Mouse (Mus musculus): ENCODE results near the gene Vsig10. TPM values are rescaled to one million over a fixed set of nuclear protein-coding genes. Genes with fewer than 3 reads are reported as not detected.

The Vsig10 gene
- polyA plus RNA-seq, 1 experiment from 2014 or later, result 1.5 TPM

GRCm38 (mm10) chr5:117361590-117361989 lies 42.7 kb downstream of the Vsig10 start:
- Histone ChIP-seq H3K9ac (ENCODE audit: low read depth, low read length) (no peak overlapping the region), H3K4me2 (ENCODE audit: low read depth, low read length) (no peak overlapping the region), H3K9me3 (replicated peaks; ENCODE audit: control insufficient read depth, low read length) (no peaks in the 10 kb centered on the region), H3K4me3 (ENCODE audit: low read depth, low read length) (no peak overlapping the region), H3K27me3 (ENCODE audit: control insufficient read depth, insufficient read depth, low read depth, low read length) (peaks cover 2% of the 10 kb centered on the region), H3K36me3 (ENCODE audit: control insufficient read depth, insufficient read depth) (no peaks in the 10 kb centered on the region), H3K4me1 (ENCODE audit: control insufficient read depth, low read depth, low read length) (peaks cover 41% of the 10 kb centered on the region), H3K27ac (ENCODE audit: low read length) (0 out of 2 replicates have a peak overlapping the region, but pooled peaks have one; percentile 6)
- WGBS (ENCODE audit: insufficient replicate concordance), result 68% methylated on average over 4 of the region's 4 CpGs
- ATAC-seq (ENCODE audit: low read depth), result no peak

GRCm38 (mm10) chr5:117363066-117363782 lies 44.3 kb downstream of the Vsig10 start:
- Histone ChIP-seq H3K27me3 (ENCODE audit: control insufficient read depth, insufficient read depth, low read depth, low read length) (no peaks in the 10 kb centered on the region), H3K9ac (ENCODE audit: low read depth, low read length) (no peak overlapping the region; the same call in 1 of the 2 replicates), H3K36me3 (ENCODE audit: control insufficient read depth, insufficient read depth) (no peaks in the 10 kb centered on the region), H3K4me1 (ENCODE audit: control insufficient read depth, low read depth, low read length) (peaks cover 34% of the 10 kb centered on the region), H3K27ac (ENCODE audit: low read length) (0 out of 2 replicates have a peak overlapping the region, but pooled peaks have one; percentile 39), H3K9me3 (replicated peaks; ENCODE audit: control insufficient read depth, low read length) (no peaks in the 10 kb centered on the region), H3K4me3 (ENCODE audit: low read depth, low read length) (no peak overlapping the region), H3K4me2 (ENCODE audit: low read depth, low read length) (no peak overlapping the region)
- no peak for ATAC-seq (ENCODE audit: low read depth)
- WGBS (ENCODE audit: insufficient replicate concordance), result 54% methylated on average over 15 of the region's 15 CpGs

GRCm38 (mm10) chr5:117364821-117365220 lies 45.9 kb downstream of the Vsig10 start:
- H3K36me3 ChIP-seq (ENCODE audit: control insufficient read depth, insufficient read depth), result no peaks in the 10 kb centered on the region; the same call in 1 of the 2 replicates
- peak overlapping the region; percentile 76 for H3K27ac ChIP-seq (ENCODE audit: low read length)
- no peak overlapping the region for H3K9ac ChIP-seq (ENCODE audit: low read depth, low read length)
- H3K9me3 ChIP-seq (replicated peaks; ENCODE audit: control insufficient read depth, low read length), result no peaks in the 10 kb centered on the region
- 54% methylated on average over 3 of the region's 3 CpGs for WGBS (ENCODE audit: insufficient replicate concordance)
- no peaks in the 10 kb centered on the region for H3K27me3 ChIP-seq (ENCODE audit: control insufficient read depth, insufficient read depth, low read depth, low read length)
- no peak overlapping the region for H3K4me3 ChIP-seq (ENCODE audit: low read depth, low read length)
- ATAC-seq (ENCODE audit: low read depth), result no peak
- H3K4me1 ChIP-seq (ENCODE audit: control insufficient read depth, low read depth, low read length), result peaks cover 29% of the 10 kb centered on the region
- H3K4me2 ChIP-seq (ENCODE audit: low read depth, low read length), result no peak overlapping the region

- peaks cover 17% of the 10 kb centered on the region for H3K4me1 ChIP-seq (ENCODE audit: control insufficient read depth, low read depth, low read length)
- H3K4me3 ChIP-seq (ENCODE audit: low read depth, low read length), result no peak overlapping the region
- no peaks in the 10 kb centered on the region; the same call in 1 of the 2 replicates for H3K36me3 ChIP-seq (ENCODE audit: control insufficient read depth, insufficient read depth)
- 76% methylated on average over 13 of the region's 13 CpGs for WGBS (ENCODE audit: insufficient replicate concordance)
- no peak overlapping the region for H3K9ac ChIP-seq (ENCODE audit: low read depth, low read length)
- no peaks in the 10 kb centered on the region for H3K9me3 ChIP-seq (replicated peaks; ENCODE audit: control insufficient read depth, low read length)
- H3K4me2 ChIP-seq (ENCODE audit: low read depth, low read length), result no peak overlapping the region
- no peaks in the 10 kb centered on the region for H3K27me3 ChIP-seq (ENCODE audit: control insufficient read depth, insufficient read depth, low read depth, low read length)
- peak; percentile 93 for ATAC-seq (ENCODE audit: low read depth)
- H3K27ac ChIP-seq (ENCODE audit: low read length), result peak overlapping the region; percentile 86
Observed at GRCm38 (mm10) chr5:117365904-117366561, 47.1 kb downstream of the Vsig10 start.

GRCm38 (mm10) chr5:117367206-117367605 lies 48.3 kb downstream of the Vsig10 start:
- H3K27me3 ChIP-seq (ENCODE audit: control insufficient read depth, insufficient read depth, low read depth, low read length), result no peaks in the 10 kb centered on the region
- H3K4me3 ChIP-seq (ENCODE audit: low read depth, low read length), result no peak overlapping the region
- no peak overlapping the region for H3K4me2 ChIP-seq (ENCODE audit: low read depth, low read length)
- no peak overlapping the region for H3K9ac ChIP-seq (ENCODE audit: low read depth, low read length)
- H3K36me3 ChIP-seq (ENCODE audit: control insufficient read depth, insufficient read depth), result peaks cover 9% of the 10 kb centered on the region
- peak overlapping the region; percentile 86 for H3K27ac ChIP-seq (ENCODE audit: low read length)
- 53% methylated on average over 8 of the region's 8 CpGs for WGBS (ENCODE audit: insufficient replicate concordance)
- H3K4me1 ChIP-seq (ENCODE audit: control insufficient read depth, low read depth, low read length), result peaks cover 14% of the 10 kb centered on the region
- no peak for ATAC-seq (ENCODE audit: low read depth)
- no peaks in the 10 kb centered on the region for H3K9me3 ChIP-seq (replicated peaks; ENCODE audit: control insufficient read depth, low read length)

- WGBS (ENCODE audit: insufficient replicate concordance), result 72% methylated on average over 10 of the region's 10 CpGs
- H3K9me3 ChIP-seq (replicated peaks; ENCODE audit: control insufficient read depth, low read length), result no peaks in the 10 kb centered on the region
- H3K9ac ChIP-seq (ENCODE audit: low read depth, low read length), result no peak overlapping the region
- no peak overlapping the region for H3K4me2 ChIP-seq (ENCODE audit: low read depth, low read length)
- peaks cover 10% of the 10 kb centered on the region for H3K36me3 ChIP-seq (ENCODE audit: control insufficient read depth, insufficient read depth)
- no peaks in the 10 kb centered on the region; the same call in none of the 2 replicates for H3K4me1 ChIP-seq (ENCODE audit: control insufficient read depth, low read depth, low read length)
- H3K27me3 ChIP-seq (ENCODE audit: control insufficient read depth, insufficient read depth, low read depth, low read length), result no peaks in the 10 kb centered on the region
- H3K27ac ChIP-seq (ENCODE audit: low read length), result no peak overlapping the region
- no peak overlapping the region for H3K4me3 ChIP-seq (ENCODE audit: low read depth, low read length)
- ATAC-seq (ENCODE audit: low read depth), result no peak
Observed at GRCm38 (mm10) chr5:117370592-117370991, 51.7 kb downstream of the Vsig10 start.

- no peaks in the 10 kb centered on the region for H3K9me3 ChIP-seq (replicated peaks; ENCODE audit: control insufficient read depth, low read length)
- H3K27ac ChIP-seq (ENCODE audit: low read length), result no peak overlapping the region
- WGBS (ENCODE audit: insufficient replicate concordance), result 73% methylated on average over 9 of the region's 9 CpGs
- H3K4me3 ChIP-seq (ENCODE audit: low read depth, low read length), result no peak overlapping the region
- H3K27me3 ChIP-seq (ENCODE audit: control insufficient read depth, insufficient read depth, low read depth, low read length), result no peaks in the 10 kb centered on the region
- no peaks in the 10 kb centered on the region; the same call in none of the 2 replicates for H3K4me1 ChIP-seq (ENCODE audit: control insufficient read depth, low read depth, low read length)
- H3K36me3 ChIP-seq (ENCODE audit: control insufficient read depth, insufficient read depth), result peaks cover 21% of the 10 kb centered on the region
- H3K4me2 ChIP-seq (ENCODE audit: low read depth, low read length), result no peak overlapping the region
- no peak overlapping the region for H3K9ac ChIP-seq (ENCODE audit: low read depth, low read length)
- ATAC-seq (ENCODE audit: low read depth), result no peak; the same call in 1 of the 2 replicates
Observed at GRCm38 (mm10) chr5:117373418-117373817, 54.5 kb downstream of the Vsig10 start.

- no peaks in the 10 kb centered on the region; the same call in none of the 2 replicates for H3K4me1 ChIP-seq (ENCODE audit: control insufficient read depth, low read depth, low read length)
- ATAC-seq (ENCODE audit: low read depth), result no peak; the same call in 1 of the 2 replicates
- H3K9me3 ChIP-seq (replicated peaks; ENCODE audit: control insufficient read depth, low read length), result no peaks in the 10 kb centered on the region
- no peak overlapping the region for H3K4me2 ChIP-seq (ENCODE audit: low read depth, low read length)
- H3K4me3 ChIP-seq (ENCODE audit: low read depth, low read length), result no peak overlapping the region
- H3K27ac ChIP-seq (ENCODE audit: low read length), result peak overlapping the region; percentile 29
- H3K36me3 ChIP-seq (ENCODE audit: control insufficient read depth, insufficient read depth), result peaks cover 27% of the 10 kb centered on the region
- WGBS (ENCODE audit: insufficient replicate concordance), result 72% methylated on average over 7 of the region's 7 CpGs
- H3K27me3 ChIP-seq (ENCODE audit: control insufficient read depth, insufficient read depth, low read depth, low read length), result no peaks in the 10 kb centered on the region
- no peak overlapping the region for H3K9ac ChIP-seq (ENCODE audit: low read depth, low read length)
Observed at GRCm38 (mm10) chr5:117374372-117375049, 55.6 kb downstream of the Vsig10 start.

All from liver, embryonic 16.5 days (tissue).